Mouse (Mus musculus): ENCODE measurements around the gene Selenow. TPM values are rescaled to one million over a fixed set of nuclear protein-coding genes. Genes with fewer than 3 reads are reported as not detected.

The Selenow gene
- total and polyA plus RNA-seq, 2 experiments from 2014 or later: 404 to 632 TPM

DNA sequence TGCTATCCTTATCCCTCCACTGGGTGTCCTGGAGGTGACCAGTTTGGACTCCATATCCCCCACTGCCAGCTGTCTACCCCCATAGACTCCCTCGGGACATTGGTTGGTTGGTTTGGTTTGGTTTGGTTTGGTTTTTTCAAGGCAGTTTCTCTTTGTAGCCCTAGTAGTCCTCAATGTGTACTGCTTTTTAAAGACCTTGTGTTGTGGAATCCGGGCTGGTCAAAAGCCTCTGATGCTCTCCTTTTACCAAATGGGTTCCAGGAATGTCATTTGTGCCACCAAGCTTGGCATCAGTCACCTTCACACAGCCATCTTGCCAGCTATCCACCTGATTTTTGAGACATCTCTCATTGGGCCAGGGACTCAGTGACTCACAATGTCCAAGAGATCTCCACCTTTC, 7.5 kb downstream of the Selenow start:
- H3K9ac ChIP-seq (replicated peaks; ENCODE audit: low read depth, low read length): no peak overlapping the region
- TF ChIP-seq CTCF (IDR thresholded peaks at IDR 0.05; ENCODE audit: low read depth): no peak
- no peaks in the 10 kb centered on the region for H3K27me3 ChIP-seq (ENCODE audit: control insufficient read depth, insufficient read depth, low read length)
- H3K4me3 ChIP-seq (ENCODE audit: low read depth, low read length): no peak overlapping the region
- H3K4me1 ChIP-seq (ENCODE audit: control insufficient read depth, insufficient read depth): no peaks in the 10 kb centered on the region
- no peaks in the 10 kb centered on the region for H3K9me3 ChIP-seq (replicated peaks; ENCODE audit: control insufficient read depth, low read length)
- H3K27ac ChIP-seq (ENCODE audit: low read depth): no peak overlapping the region
- H3K4me2 ChIP-seq (ENCODE audit: low read depth, low read length): no peak overlapping the region
- peaks cover 31% of the 10 kb centered on the region for H3K36me3 ChIP-seq (replicated peaks; ENCODE audit: control insufficient read depth, insufficient read depth, low read length)
- DNase-seq (ENCODE audit: low spot score): no peak
- ATAC-seq (ENCODE audit: insufficient read depth, low read depth): no peak
- WGBS: 88% methylated on average over 2 of the region's 2 CpGs

DNA sequence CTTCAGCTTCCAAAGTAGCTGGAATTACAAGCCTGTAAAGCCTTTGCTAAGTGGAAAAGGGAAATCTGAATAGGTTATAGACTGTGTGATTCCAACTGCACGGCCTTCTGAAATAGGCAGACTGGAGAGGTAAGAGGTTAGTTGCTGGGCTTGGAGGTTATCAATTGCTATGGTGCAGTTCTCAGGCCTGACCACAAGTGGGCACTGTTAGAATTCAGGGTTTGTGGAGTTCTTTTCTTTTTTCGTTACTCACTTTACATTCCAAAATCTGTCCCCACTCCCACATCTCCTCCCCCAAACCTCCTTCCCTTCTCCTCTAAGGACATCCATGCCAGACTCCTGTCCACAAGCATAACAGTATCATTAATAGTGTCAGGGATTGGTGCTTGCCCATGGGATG, 8.0 kb downstream of the Selenow start:
- WGBS: 26% methylated on average over 2 of the region's 2 CpGs
- H3K36me3 ChIP-seq (replicated peaks; ENCODE audit: control insufficient read depth, insufficient read depth, low read length): peaks cover 26% of the 10 kb centered on the region
- no peaks in the 10 kb centered on the region for H3K9me3 ChIP-seq (replicated peaks; ENCODE audit: control insufficient read depth, low read length)
- no peaks in the 10 kb centered on the region for H3K4me1 ChIP-seq (ENCODE audit: control insufficient read depth, insufficient read depth)
- H3K9ac ChIP-seq (replicated peaks; ENCODE audit: low read depth, low read length): no peak overlapping the region
- ATAC-seq (ENCODE audit: insufficient read depth, low read depth): no peak
- peak; percentile 64 for TF ChIP-seq CTCF (IDR thresholded peaks at IDR 0.05; ENCODE audit: low read depth)
- no peak for TF ChIP-seq EP300 (IDR thresholded peaks at IDR 0.05; ENCODE audit: low read depth)
- H3K4me3 ChIP-seq (ENCODE audit: low read depth, low read length): no peak overlapping the region
- DNase-seq (ENCODE audit: low spot score): peak; percentile 43
- no peak overlapping the region for H3K4me2 ChIP-seq (ENCODE audit: low read depth, low read length)
- H3K27me3 ChIP-seq (ENCODE audit: control insufficient read depth, insufficient read depth, low read length): no peaks in the 10 kb centered on the region
- no peak overlapping the region for H3K27ac ChIP-seq (ENCODE audit: low read depth)

DNA sequence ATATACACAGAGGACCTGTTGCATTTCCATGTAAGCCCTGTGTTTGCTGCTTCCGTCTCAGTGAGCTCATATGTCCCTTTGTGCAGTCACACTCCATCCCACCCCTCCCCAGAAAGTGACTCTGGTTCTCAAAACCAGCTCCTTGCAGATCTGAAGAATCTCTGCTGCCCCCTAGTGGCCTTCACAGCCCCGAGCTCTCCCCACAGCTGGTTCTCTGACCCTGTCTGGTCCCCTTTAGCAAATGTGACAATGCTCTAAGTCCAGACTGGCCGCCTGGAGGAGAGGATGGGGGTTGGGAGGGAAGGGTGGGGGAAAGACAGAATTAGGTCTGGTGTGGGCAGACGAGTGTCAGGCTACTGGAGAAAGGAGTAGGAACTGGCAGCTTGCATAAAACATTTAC, 10.0 kb downstream of the Selenow start:
- TF ChIP-seq EP300 (IDR thresholded peaks at IDR 0.05; ENCODE audit: low read depth) (no peak), CTCF (IDR thresholded peaks at IDR 0.05; ENCODE audit: low read depth) (peak; percentile 79)
- peak; percentile 76 for DNase-seq (ENCODE audit: low spot score)
- H3K27me3 ChIP-seq (ENCODE audit: control insufficient read depth, insufficient read depth, low read length): no peaks in the 10 kb centered on the region

GRCm38 (mm10) chr7:15910521-15910920, 11.7 kb downstream of the Selenow start:
- H3K4me1 ChIP-seq (ENCODE audit: control insufficient read depth, insufficient read depth): no peaks in the 10 kb centered on the region
- H3K4me3 ChIP-seq (ENCODE audit: low read depth, low read length): no peak overlapping the region
- DNase-seq (ENCODE audit: low spot score) (no peak), ATAC-seq (ENCODE audit: insufficient read depth, low read depth) (no peak)
- H3K9ac ChIP-seq (replicated peaks; ENCODE audit: low read depth, low read length): no peak overlapping the region
- no peaks in the 10 kb centered on the region for H3K9me3 ChIP-seq (replicated peaks; ENCODE audit: control insufficient read depth, low read length)
- H3K27ac ChIP-seq (ENCODE audit: low read depth): no peak overlapping the region
- H3K36me3 ChIP-seq (replicated peaks; ENCODE audit: control insufficient read depth, insufficient read depth, low read length): no peaks in the 10 kb centered on the region
- WGBS: 75% methylated on average over 5 of the region's 5 CpGs
- no peaks in the 10 kb centered on the region for H3K27me3 ChIP-seq (ENCODE audit: control insufficient read depth, insufficient read depth, low read length)
- TF ChIP-seq CTCF (IDR thresholded peaks at IDR 0.05; ENCODE audit: low read depth) (no peak), EP300 (IDR thresholded peaks at IDR 0.05; ENCODE audit: low read depth) (no peak)
- H3K4me2 ChIP-seq (ENCODE audit: low read depth, low read length): no peak overlapping the region

More for the DNA sequence above, 10.0 kb downstream of the Selenow start:
- peaks cover 10% of the 10 kb centered on the region; the same call in 1 of the 2 replicates for H3K36me3 ChIP-seq (replicated peaks; ENCODE audit: control insufficient read depth, insufficient read depth, low read length)
- peak; percentile 59 for ATAC-seq (ENCODE audit: insufficient read depth, low read depth)
- no peak overlapping the region for H3K9ac ChIP-seq (replicated peaks; ENCODE audit: low read depth, low read length)
- no peak overlapping the region for H3K27ac ChIP-seq (ENCODE audit: low read depth)
- no peak overlapping the region for H3K4me3 ChIP-seq (ENCODE audit: low read depth, low read length)
- H3K4me1 ChIP-seq (ENCODE audit: control insufficient read depth, insufficient read depth): no peaks in the 10 kb centered on the region
- WGBS: 2% methylated on average over 4 of the region's 4 CpGs
- no peak overlapping the region for H3K4me2 ChIP-seq (ENCODE audit: low read depth, low read length)
- no peaks in the 10 kb centered on the region for H3K9me3 ChIP-seq (replicated peaks; ENCODE audit: control insufficient read depth, low read length)

DNA sequence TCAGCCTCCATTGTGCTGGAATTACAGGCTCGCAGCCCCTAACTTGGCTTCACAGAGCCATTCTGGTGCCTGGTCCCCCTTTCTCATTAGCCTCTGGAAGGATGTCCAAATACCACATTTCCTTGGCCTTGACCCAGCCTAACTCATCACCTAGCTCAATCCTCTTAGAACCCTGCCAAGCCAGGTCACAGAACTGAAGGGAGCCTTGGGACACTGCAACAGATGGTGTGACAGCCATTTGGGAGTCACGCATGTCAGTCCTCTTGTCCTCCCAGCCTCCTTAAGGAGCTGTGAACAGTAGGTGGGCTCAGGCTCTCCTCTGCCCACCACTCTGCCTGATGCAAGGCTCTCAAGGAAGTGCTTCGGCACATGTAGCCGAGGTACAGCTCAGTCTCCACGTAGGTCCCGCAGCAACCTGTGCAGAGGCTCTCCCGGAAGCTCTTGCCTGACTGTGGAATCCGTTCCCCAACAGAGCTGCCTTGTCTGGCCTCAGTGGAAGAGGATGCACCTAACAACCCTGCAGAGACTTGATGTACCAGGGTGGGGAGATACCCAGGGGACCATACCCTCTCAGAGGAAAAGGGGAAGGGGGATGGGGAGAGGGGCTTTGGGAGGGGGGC, 14.1 kb downstream of the Selenow start:
- TF ChIP-seq CTCF (IDR thresholded peaks at IDR 0.05; ENCODE audit: low read depth) (no peak), EP300 (IDR thresholded peaks at IDR 0.05; ENCODE audit: low read depth) (no peak)
- no peak overlapping the region for H3K4me3 ChIP-seq (ENCODE audit: low read depth, low read length)
- H3K9ac ChIP-seq (replicated peaks; ENCODE audit: low read depth, low read length): no peak overlapping the region
- H3K27me3 ChIP-seq (ENCODE audit: control insufficient read depth, insufficient read depth, low read length): no peaks in the 10 kb centered on the region
- H3K36me3 ChIP-seq (replicated peaks; ENCODE audit: control insufficient read depth, insufficient read depth, low read length): no peaks in the 10 kb centered on the region
- H3K27ac ChIP-seq (ENCODE audit: low read depth): no peak overlapping the region
- ATAC-seq (ENCODE audit: insufficient read depth, low read depth): no peak
- H3K4me2 ChIP-seq (ENCODE audit: low read depth, low read length): no peak overlapping the region
- no peaks in the 10 kb centered on the region for H3K4me1 ChIP-seq (ENCODE audit: control insufficient read depth, insufficient read depth)
- no peaks in the 10 kb centered on the region for H3K9me3 ChIP-seq (replicated peaks; ENCODE audit: control insufficient read depth, low read length)
- DNase-seq (ENCODE audit: low spot score): no peak
- WGBS: 52% methylated on average over 8 of the region's 8 CpGs

DNA sequence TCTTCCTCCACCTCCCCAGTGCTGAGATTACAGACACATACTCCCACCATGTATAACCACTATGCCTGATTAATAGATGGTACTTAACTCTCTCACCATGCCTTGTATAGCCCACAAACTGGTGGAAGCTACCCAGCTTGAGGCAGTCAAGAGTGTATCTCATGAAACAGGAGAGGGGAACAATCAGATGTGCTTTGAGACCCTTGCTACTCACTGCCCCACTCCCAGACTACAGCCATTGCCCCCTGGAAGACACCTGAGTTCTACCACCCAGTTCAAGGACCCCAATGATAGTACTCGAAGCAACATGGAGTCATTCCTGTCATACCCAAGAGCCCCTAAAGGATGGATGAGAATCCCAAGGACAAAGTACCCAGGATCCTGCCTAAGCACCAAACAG, 15.6 kb downstream of the Selenow start:
- Histone ChIP-seq H3K4me2 (ENCODE audit: low read depth, low read length) (no peak overlapping the region), H3K27me3 (ENCODE audit: control insufficient read depth, insufficient read depth, low read length) (no peaks in the 10 kb centered on the region), H3K9ac (replicated peaks; ENCODE audit: low read depth, low read length) (no peak overlapping the region), H3K4me1 (ENCODE audit: control insufficient read depth, insufficient read depth) (no peaks in the 10 kb centered on the region), H3K36me3 (replicated peaks; ENCODE audit: control insufficient read depth, insufficient read depth, low read length) (no peaks in the 10 kb centered on the region), H3K9me3 (replicated peaks; ENCODE audit: control insufficient read depth, low read length) (no peaks in the 10 kb centered on the region), H3K27ac (ENCODE audit: low read depth) (no peak overlapping the region), H3K4me3 (ENCODE audit: low read depth, low read length) (no peak overlapping the region)
- WGBS: 70% methylated on average over 1 of the region's 1 CpGs
- TF ChIP-seq EP300 (IDR thresholded peaks at IDR 0.05; ENCODE audit: low read depth) (no peak), CTCF (IDR thresholded peaks at IDR 0.05; ENCODE audit: low read depth) (no peak)
- no peak for DNase-seq (ENCODE audit: low spot score)
- no peak for ATAC-seq (ENCODE audit: insufficient read depth, low read depth)
